Mouse (Mus musculus) MN1 (cell line): Measurements from ENCODE around the gene Slc12a7.

Experiments
- DNase-seq: peaks from one replicate; pipeline ENCODE4 v3.0.0-alpha.2; 2016; ENCODE audit warnings: low spot score

The Slc12a7 gene

GRCm38 (mm10) chr13:73763439-73764255, 30.8 kb downstream of the Slc12a7 start:
- DNase-seq: peak; percentile 35

GRCm38 (mm10) chr13:73764256-73764775, 31.4 kb downstream of the Slc12a7 start:
- no peak for DNase-seq

GRCm38 (mm10) chr13:73765393-73765792, 32.5 kb downstream of the Slc12a7 start:
- no peak for DNase-seq

GRCm38 (mm10) chr13:73767224-73767623, 34.3 kb downstream of the Slc12a7 start:
- no peak for DNase-seq

GRCm38 (mm10) chr13:73767754-73768153, 34.9 kb downstream of the Slc12a7 start:
- DNase-seq: no peak

GRCm38 (mm10) chr13:73768311-73768710, 35.4 kb downstream of the Slc12a7 start:
- DNase-seq: no peak

- no peak for DNase-seq
Measured at GRCm38 (mm10) chr13:73769916-73770682, 37.2 kb downstream of the Slc12a7 start.

- DNase-seq: no peak
Measured at GRCm38 (mm10) chr13:73771131-73771530, 38.2 kb downstream of the Slc12a7 start.

GRCm38 (mm10) chr13:73772655-73773054, 39.8 kb downstream of the Slc12a7 start:
- no peak for DNase-seq

GRCm38 (mm10) chr13:73773519-73774205, 40.8 kb downstream of the Slc12a7 start:
- peak; percentile 9 for DNase-seq

GRCm38 (mm10) chr13:73775786-73776185, 42.9 kb downstream of the Slc12a7 start:
- no peak for DNase-seq

GRCm38 (mm10) chr13:73777578-73777977, 44.7 kb downstream of the Slc12a7 start:
- no peak for DNase-seq

GRCm38 (mm10) chr13:73782486-73782885, 49.6 kb downstream of the Slc12a7 start:
- DNase-seq: no peak

GRCm38 (mm10) chr13:73792176-73792575, 59.3 kb downstream of the Slc12a7 start:
- DNase-seq: no peak

GRCm38 (mm10) chr13:73793171-73793570, 60.3 kb downstream of the Slc12a7 start:
- no peak for DNase-seq

- DNase-seq: no peak
Measured at GRCm38 (mm10) chr13:73799110-73799509, 66.2 kb downstream of the Slc12a7 start.

GRCm38 (mm10) chr13:73803450-73804178, 70.7 kb downstream of the Slc12a7 start:
- no peak for DNase-seq

GRCm38 (mm10) chr13:73804914-73805313, 72.0 kb downstream of the Slc12a7 start:
- DNase-seq: no peak

- DNase-seq: no peak
Measured at GRCm38 (mm10) chr13:73812936-73813335, 80.0 kb downstream of the Slc12a7 start.

- no peak for DNase-seq
Measured at GRCm38 (mm10) chr13:73814181-73814580, 81.3 kb downstream of the Slc12a7 start.

- DNase-seq: no peak
Measured at GRCm38 (mm10) chr13:73816338-73816737, 83.4 kb downstream of the Slc12a7 start.

- DNase-seq: no peak
Measured at GRCm38 (mm10) chr13:73818921-73819320, 86.0 kb downstream of the Slc12a7 start.
